Mouse (Mus musculus): ENCODE results near the gene Gga1.

DNA sequence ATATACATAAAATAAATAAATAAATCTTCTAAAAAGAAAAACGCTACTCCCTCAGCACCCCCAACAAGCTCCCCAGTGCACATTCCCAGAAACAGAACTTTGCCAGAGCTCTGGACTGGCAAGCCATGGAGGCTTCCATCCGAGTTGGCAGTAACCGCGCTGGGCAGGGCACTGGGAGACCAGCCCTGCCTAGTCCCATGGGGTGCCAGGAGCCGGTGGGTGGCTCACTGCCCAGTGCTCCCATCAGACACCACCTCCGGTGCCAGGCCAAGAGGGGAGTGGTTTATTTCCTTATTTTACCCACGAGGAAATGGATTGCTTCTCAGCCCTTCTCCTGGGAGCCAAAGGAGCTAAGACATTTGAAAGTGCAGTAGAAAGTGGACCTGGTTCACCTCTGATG, 20.0 kb upstream of the Gga1 start:
- TF ChIP-seq CTCF (IDR thresholded peaks at IDR 0.05; ENCODE audit: insufficient read depth, low read depth, low read length), result no peak
- TF ChIP-seq POLR2A (IDR thresholded peaks at IDR 0.05; ENCODE audit: insufficient read depth, low read depth, low read length), result no peak
